Mouse (Mus musculus): ENCODE results near the gene Scn3a.

DNA sequence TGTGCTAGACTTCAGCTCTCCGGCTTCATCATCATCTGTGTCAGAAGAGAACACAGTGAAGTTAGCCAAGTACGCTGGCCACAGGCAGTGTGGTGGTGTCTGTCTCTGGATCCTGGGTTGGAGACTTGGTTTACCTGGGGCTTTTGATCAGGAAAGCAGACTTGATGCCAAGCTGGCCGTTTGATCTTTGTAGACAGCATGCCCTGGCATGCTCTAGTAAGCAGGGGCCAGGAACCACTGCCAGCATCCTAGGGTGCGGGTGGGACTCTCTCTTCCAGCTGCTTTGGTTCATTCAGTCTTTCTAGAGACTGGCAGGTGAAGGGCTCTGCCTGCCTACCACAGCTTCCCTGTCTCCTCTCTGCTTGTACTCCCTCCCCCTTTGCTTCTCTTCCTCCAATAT lies 20.1 kb downstream of the Scn3a start:
- TF ChIP-seq CTCF (IDR thresholded peaks at IDR 0.05; ENCODE audit: extremely low read depth, insufficient read length, insufficient replicate concordance, low read depth, low read length) (no peak), POLR2A (IDR thresholded peaks at IDR 0.05; ENCODE audit: low read depth, low read length) (no peak)
